Mouse (Mus musculus) hindbrain, embryonic 14.5 days (tissue): ENCODE data around the gene Cops4. TPM values are rescaled to one million over a fixed set of nuclear protein-coding genes. Genes with fewer than 3 reads are reported as not detected.

Experiments used
- ATAC-seq: fragments of 200-750 bp; cut with Nextera tagmentation; 2 replicates; pipeline ENCODE4 v1.8.0; 2017; ENCODE audit warnings: moderate number of reproducible peaks, mild to moderate bottlenecking, moderate TSS enrichment, moderate library complexity; ENCODE audit not compliant: low FRiP score
- DNase-seq: peaks from one replicate; pipeline ENCODE4 v3.0.0-alpha.2; 2015; ENCODE audit warnings: low spot score
- H3K27ac ChIP-seq: fragments of 300-500 bp; sonication (generic); 2 replicates; pipeline ENCODE4 v1.5.1; 2014; ENCODE audit warnings: mild to moderate bottlenecking, moderate library complexity
- H3K27me3 ChIP-seq: fragments of 300-500 bp; sonication (generic); 2 replicates; pipeline ENCODE4 v1.6.1; 2014; ENCODE audit warnings: mild to moderate bottlenecking, low read length, mixed read lengths; ENCODE audit not compliant: control insufficient read depth, insufficient read depth
- H3K36me3 ChIP-seq: fragments of 300-500 bp; sonication (generic); replicated peaks from 2 replicates; pipeline ENCODE4 v1.6.1; 2014; ENCODE audit not compliant: control insufficient read depth, insufficient read depth
- H3K4me1 ChIP-seq: fragments of 300-500 bp; sonication (generic); replicated peaks from 2 replicates; pipeline ENCODE4 v1.6.1; 2014; ENCODE audit warnings: antibody characterized with exemption, low read length, mixed read lengths; ENCODE audit not compliant: control insufficient read depth, insufficient read depth
- H3K4me2 ChIP-seq: fragments of 300-500 bp; sonication (generic); replicated peaks from 2 replicates; pipeline ENCODE4 v1.6.1; 2014; ENCODE audit warnings: mild to moderate bottlenecking, moderate library complexity
- H3K4me3 ChIP-seq: fragments of 300-500 bp; sonication (generic); replicated peaks from 2 replicates; pipeline ENCODE4 v1.5.1; 2014; ENCODE audit warnings: mild to moderate bottlenecking, low read length
- H3K9ac ChIP-seq: fragments of 300-500 bp; sonication (generic); 2 replicates; pipeline ENCODE4 v1.6.1; 2014
- H3K9me3 ChIP-seq: fragments of 300-500 bp; sonication (generic); 2 replicates; pipeline ENCODE4 v1.6.1; 2016; ENCODE audit warnings: low read length; ENCODE audit not compliant: control insufficient read depth
- WGBS: fragments of 180-500 bp; shearing (Covaris S2); extraction: QIAGEN DNeasy Blood & Tissue Kit; methylation state at CpG from one replicate; pipeline ENCODE4 v1.1.7; 2014; 5-methylcytosine and 5-hydroxymethylcytosine counted together
- polyA plus RNA-seq: library from polyadenylated mRNA; unstranded; fragments of >200 nt; fragmentation: Nextera tagmentation; extraction: Ambion mirVana; gene quantifications from 2 replicates; pipeline ENCODE4 v1.2.1, GENCODE M21; 2014

Gene Cops4
- polyA plus RNA-seq, 1 experiment from 2014 or later: 189 TPM

GRCm38 (mm10) chr5:100583066-100583465 lies 65.0 kb downstream of the Cops4 start:
- no peaks in the 10 kb centered on the region for H3K4me1 ChIP-seq
- H3K4me3 ChIP-seq: no peak overlapping the region
- no peaks in the 10 kb centered on the region for H3K36me3 ChIP-seq
- no peak overlapping the region for H3K9ac ChIP-seq
- no peaks in the 10 kb centered on the region for H3K27me3 ChIP-seq
- DNase-seq (no peak), ATAC-seq (no peak)
- H3K4me2 ChIP-seq: no peak overlapping the region
- WGBS: 92% methylated on average over 7 of the region's 7 CpGs
- no peaks in the 10 kb centered on the region for H3K9me3 ChIP-seq
- H3K27ac ChIP-seq: no peak overlapping the region

- DNase-seq (no peak), ATAC-seq (no peak)
- H3K9ac ChIP-seq: no peak overlapping the region
- no peaks in the 10 kb centered on the region for H3K36me3 ChIP-seq
- no peak overlapping the region for H3K4me2 ChIP-seq
- H3K4me3 ChIP-seq: no peak overlapping the region
- no peak overlapping the region for H3K27ac ChIP-seq
- H3K27me3 ChIP-seq: no peaks in the 10 kb centered on the region
- H3K4me1 ChIP-seq: no peaks in the 10 kb centered on the region
- H3K9me3 ChIP-seq: no peaks in the 10 kb centered on the region
- WGBS: 94% methylated on average over 8 of the region's 8 CpGs
Measured at GRCm38 (mm10) chr5:100585206-100585644, 67.1 kb downstream of the Cops4 start.

GRCm38 (mm10) chr5:100585657-100586056 lies 67.5 kb downstream of the Cops4 start:
- no peaks in the 10 kb centered on the region for H3K4me1 ChIP-seq
- no peak overlapping the region for H3K4me2 ChIP-seq
- no peaks in the 10 kb centered on the region for H3K9me3 ChIP-seq
- DNase-seq (no peak), ATAC-seq (no peak)
- H3K36me3 ChIP-seq: no peaks in the 10 kb centered on the region
- no peak overlapping the region for H3K4me3 ChIP-seq
- H3K27me3 ChIP-seq: no peaks in the 10 kb centered on the region
- no peak overlapping the region for H3K27ac ChIP-seq
- no peak overlapping the region for H3K9ac ChIP-seq
- 87% methylated on average over 3 of the region's 3 CpGs for WGBS

GRCm38 (mm10) chr5:100587136-100587535 lies 69.0 kb downstream of the Cops4 start:
- 93% methylated on average over 7 of the region's 7 CpGs for WGBS

GRCm38 (mm10) chr5:100587626-100588025 lies 69.5 kb downstream of the Cops4 start:
- 51% methylated on average over 2 of the region's 2 CpGs for WGBS
- DNase-seq (no peak), ATAC-seq (no peak)
- H3K4me3 ChIP-seq: no peak overlapping the region
- H3K27me3 ChIP-seq: no peaks in the 10 kb centered on the region
- H3K9ac ChIP-seq: no peak overlapping the region
- H3K27ac ChIP-seq: no peak overlapping the region
- no peak overlapping the region for H3K4me2 ChIP-seq
- no peaks in the 10 kb centered on the region for H3K36me3 ChIP-seq
- no peaks in the 10 kb centered on the region for H3K4me1 ChIP-seq
- no peaks in the 10 kb centered on the region for H3K9me3 ChIP-seq

More at GRCm38 (mm10) chr5:100587136-100587535, 69.0 kb downstream of the Cops4 start:
- no peaks in the 10 kb centered on the region for H3K9me3 ChIP-seq
- no peaks in the 10 kb centered on the region for H3K4me1 ChIP-seq
- H3K4me3 ChIP-seq: no peak overlapping the region
- ATAC-seq (no peak), DNase-seq (no peak)
- no peak overlapping the region for H3K27ac ChIP-seq
- H3K27me3 ChIP-seq: no peaks in the 10 kb centered on the region
- H3K36me3 ChIP-seq: no peaks in the 10 kb centered on the region
- no peak overlapping the region for H3K9ac ChIP-seq
- no peak overlapping the region for H3K4me2 ChIP-seq

GRCm38 (mm10) chr5:100590505-100590904 lies 72.4 kb downstream of the Cops4 start:
- no peak for ATAC-seq
- 90% methylated on average over 5 of the region's 5 CpGs for WGBS

GRCm38 (mm10) chr5:100594803-100595467 lies 76.8 kb downstream of the Cops4 start:
- whole genome bisulfite sequencing: 78% methylated on average over 13 of the region's 13 CpGs
- Histone ChIP-seq H3K4me2 (no peak overlapping the region), H3K4me3 (no peak overlapping the region), H3K9me3 (peaks cover 13% of the 10 kb centered on the region), H3K4me1 (no peaks in the 10 kb centered on the region), H3K27ac (no peak overlapping the region), H3K27me3 (no peaks in the 10 kb centered on the region), H3K9ac (no peak overlapping the region), H3K36me3 (no peaks in the 10 kb centered on the region)
- DNase-seq (no peak), ATAC-seq (no peak)

More at GRCm38 (mm10) chr5:100590505-100590904, 72.4 kb downstream of the Cops4 start:
- no peaks in the 10 kb centered on the region for H3K36me3 ChIP-seq
- DNase-seq: no peak
- H3K9me3 ChIP-seq: peaks cover 13% of the 10 kb centered on the region
- H3K27me3 ChIP-seq: no peaks in the 10 kb centered on the region
- H3K27ac ChIP-seq: no peak overlapping the region
- H3K4me1 ChIP-seq: no peaks in the 10 kb centered on the region
- H3K9ac ChIP-seq: no peak overlapping the region
- H3K4me2 ChIP-seq: no peak overlapping the region
- H3K4me3 ChIP-seq: no peak overlapping the region

GRCm38 (mm10) chr5:100595999-100596398 lies 77.9 kb downstream of the Cops4 start:
- no peaks in the 10 kb centered on the region for H3K27me3 ChIP-seq
- ATAC-seq: no peak
- WGBS: 93% methylated on average over 6 of the region's 6 CpGs

More at GRCm38 (mm10) chr5:100595999-100596398, 77.9 kb downstream of the Cops4 start:
- H3K4me2 ChIP-seq: no peak overlapping the region
- H3K36me3 ChIP-seq: no peaks in the 10 kb centered on the region
- H3K9ac ChIP-seq: no peak overlapping the region
- no peak for DNase-seq
- H3K4me1 ChIP-seq: no peaks in the 10 kb centered on the region
- peaks cover 13% of the 10 kb centered on the region for H3K9me3 ChIP-seq
- no peak overlapping the region for H3K27ac ChIP-seq
- H3K4me3 ChIP-seq: no peak overlapping the region
